Mouse (Mus musculus): ENCODE results near the gene Sall1. TPM values are rescaled to one million over a fixed set of nuclear protein-coding genes. Genes with fewer than 3 reads are reported as not detected.

Sall1 gene
- polyA plus RNA-seq, 1 experiment = 60.4 TPM

GRCm38 (mm10) chr8:89003336-89003896 lies 40.5 kb downstream of the Sall1 start:
- H3K9ac ChIP-seq (ENCODE audit: low read depth, poor library complexity, severe bottlenecking) = peak overlapping the region; percentile 40; the same call in 1 of the 2 replicates
- H3K27me3 ChIP-seq (ENCODE audit: control insufficient read depth, insufficient read depth, low read length, poor library complexity, severe bottlenecking) = no peaks in the 10 kb centered on the region
- H3K4me1 ChIP-seq (ENCODE audit: control insufficient read depth, insufficient read depth, low read length) = peaks cover 17% of the 10 kb centered on the region
- H3K36me3 ChIP-seq (ENCODE audit: control insufficient read depth, insufficient read depth, low read length, poor library complexity, severe bottlenecking) = no peaks in the 10 kb centered on the region
- H3K9me3 ChIP-seq (replicated peaks; ENCODE audit: control insufficient read depth, insufficient read depth, low read length, poor library complexity, severe bottlenecking) = no peaks in the 10 kb centered on the region
- H3K27ac ChIP-seq (ENCODE audit: insufficient read depth, low read length) = peak overlapping the region; percentile 95
- peak; percentile 100 for TF ChIP-seq EP300 (IDR thresholded peaks at IDR 0.05; ENCODE audit: insufficient read depth, low read depth, low read length)
- TF ChIP-seq CTCF (IDR thresholded peaks at IDR 0.05; ENCODE audit: low read depth, low read length) = no peak
- TF ChIP-seq POLR2A (IDR thresholded peaks at IDR 0.05; ENCODE audit: insufficient read depth, low read length) = no peak
- no peak overlapping the region for H3K4me3 ChIP-seq (ENCODE audit: low read depth, low read length)

- Histone ChIP-seq H3K9me3 (replicated peaks; ENCODE audit: control insufficient read depth, insufficient read depth, low read length, poor library complexity, severe bottlenecking) (0 out of 2 replicates have a peak, but pooled peaks cover 1% of the 10 kb centered on the region), H3K9ac (ENCODE audit: low read depth, poor library complexity, severe bottlenecking) (peak overlapping the region; percentile 40), H3K27ac (ENCODE audit: insufficient read depth, low read length) (peak overlapping the region; percentile 95), H3K4me1 (ENCODE audit: control insufficient read depth, insufficient read depth, low read length) (peaks cover 15% of the 10 kb centered on the region), H3K36me3 (ENCODE audit: control insufficient read depth, insufficient read depth, low read length, poor library complexity, severe bottlenecking) (no peaks in the 10 kb centered on the region), H3K27me3 (ENCODE audit: control insufficient read depth, insufficient read depth, low read length, poor library complexity, severe bottlenecking) (no peaks in the 10 kb centered on the region), H3K4me3 (ENCODE audit: low read depth, low read length) (no peak overlapping the region)
- TF ChIP-seq EP300 (IDR thresholded peaks at IDR 0.05; ENCODE audit: insufficient read depth, low read depth, low read length) (peak; percentile 84; the same call in 1 of the 2 replicates), POLR2A (IDR thresholded peaks at IDR 0.05; ENCODE audit: insufficient read depth, low read length) (no peak)
Measured at GRCm38 (mm10) chr8:89002128-89002527, 41.8 kb downstream of the Sall1 start.

GRCm38 (mm10) chr8:88997276-88997675 lies 46.7 kb downstream of the Sall1 start:
- Histone ChIP-seq H3K27ac (ENCODE audit: insufficient read depth, low read length) (no peak overlapping the region), H3K4me3 (ENCODE audit: low read depth, low read length) (no peak overlapping the region), H3K27me3 (ENCODE audit: control insufficient read depth, insufficient read depth, low read length, poor library complexity, severe bottlenecking) (no peaks in the 10 kb centered on the region), H3K4me1 (ENCODE audit: control insufficient read depth, insufficient read depth, low read length) (peaks cover 23% of the 10 kb centered on the region), H3K36me3 (ENCODE audit: control insufficient read depth, insufficient read depth, low read length, poor library complexity, severe bottlenecking) (no peaks in the 10 kb centered on the region), H3K9ac (ENCODE audit: low read depth, poor library complexity, severe bottlenecking) (no peak overlapping the region), H3K9me3 (replicated peaks; ENCODE audit: control insufficient read depth, insufficient read depth, low read length, poor library complexity, severe bottlenecking) (0 out of 2 replicates have a peak, but pooled peaks cover 3% of the 10 kb centered on the region)
- TF ChIP-seq POLR2A (IDR thresholded peaks at IDR 0.05; ENCODE audit: insufficient read depth, low read length) (no peak), EP300 (IDR thresholded peaks at IDR 0.05; ENCODE audit: insufficient read depth, low read depth, low read length) (no peak), CTCF (IDR thresholded peaks at IDR 0.05; ENCODE audit: low read depth, low read length) (no peak)

GRCm38 (mm10) chr8:88991780-88992509 lies 52.0 kb downstream of the Sall1 start:
- H3K9me3 ChIP-seq (replicated peaks; ENCODE audit: control insufficient read depth, insufficient read depth, low read length, poor library complexity, severe bottlenecking) = no peaks in the 10 kb centered on the region
- no peaks in the 10 kb centered on the region for H3K36me3 ChIP-seq (ENCODE audit: control insufficient read depth, insufficient read depth, low read length, poor library complexity, severe bottlenecking)
- peak overlapping the region; percentile 94 for H3K27ac ChIP-seq (ENCODE audit: insufficient read depth, low read length)
- H3K27me3 ChIP-seq (ENCODE audit: control insufficient read depth, insufficient read depth, low read length, poor library complexity, severe bottlenecking) = no peaks in the 10 kb centered on the region
- no peak for TF ChIP-seq POLR2A (IDR thresholded peaks at IDR 0.05; ENCODE audit: insufficient read depth, low read length)
- TF ChIP-seq CTCF (IDR thresholded peaks at IDR 0.05; ENCODE audit: low read depth, low read length) = no peak
- TF ChIP-seq EP300 (IDR thresholded peaks at IDR 0.05; ENCODE audit: insufficient read depth, low read depth, low read length) = peak; percentile 100
- H3K9ac ChIP-seq (ENCODE audit: low read depth, poor library complexity, severe bottlenecking) = peak overlapping the region; percentile 26
- H3K4me1 ChIP-seq (ENCODE audit: control insufficient read depth, insufficient read depth, low read length) = peaks cover 15% of the 10 kb centered on the region
- no peak overlapping the region for H3K4me3 ChIP-seq (ENCODE audit: low read depth, low read length)

GRCm38 (mm10) chr8:88991176-88991575 lies 52.8 kb downstream of the Sall1 start:
- TF ChIP-seq POLR2A (IDR thresholded peaks at IDR 0.05; ENCODE audit: insufficient read depth, low read length) = no peak
- peak; percentile 77 for TF ChIP-seq EP300 (IDR thresholded peaks at IDR 0.05; ENCODE audit: insufficient read depth, low read depth, low read length)
- Histone ChIP-seq H3K27me3 (ENCODE audit: control insufficient read depth, insufficient read depth, low read length, poor library complexity, severe bottlenecking) (no peaks in the 10 kb centered on the region), H3K4me1 (ENCODE audit: control insufficient read depth, insufficient read depth, low read length) (peaks cover 15% of the 10 kb centered on the region), H3K4me3 (ENCODE audit: low read depth, low read length) (no peak overlapping the region), H3K27ac (ENCODE audit: insufficient read depth, low read length) (peak overlapping the region; percentile 94), H3K36me3 (ENCODE audit: control insufficient read depth, insufficient read depth, low read length, poor library complexity, severe bottlenecking) (no peaks in the 10 kb centered on the region), H3K9ac (ENCODE audit: low read depth, poor library complexity, severe bottlenecking) (peak overlapping the region; percentile 26), H3K9me3 (replicated peaks; ENCODE audit: control insufficient read depth, insufficient read depth, low read length, poor library complexity, severe bottlenecking) (0 out of 2 replicates have a peak, but pooled peaks cover 5% of the 10 kb centered on the region)

GRCm38 (mm10) chr8:88989002-88989401 lies 55.0 kb downstream of the Sall1 start:
- Histone ChIP-seq H3K9me3 (replicated peaks; ENCODE audit: control insufficient read depth, insufficient read depth, low read length, poor library complexity, severe bottlenecking) (0 out of 2 replicates have a peak, but pooled peaks cover 11% of the 10 kb centered on the region), H3K36me3 (ENCODE audit: control insufficient read depth, insufficient read depth, low read length, poor library complexity, severe bottlenecking) (no peaks in the 10 kb centered on the region), H3K4me3 (ENCODE audit: low read depth, low read length) (no peak overlapping the region), H3K9ac (ENCODE audit: low read depth, poor library complexity, severe bottlenecking) (no peak overlapping the region), H3K4me1 (ENCODE audit: control insufficient read depth, insufficient read depth, low read length) (peaks cover 8% of the 10 kb centered on the region), H3K27ac (ENCODE audit: insufficient read depth, low read length) (peak overlapping the region; percentile 31), H3K27me3 (ENCODE audit: control insufficient read depth, insufficient read depth, low read length, poor library complexity, severe bottlenecking) (no peaks in the 10 kb centered on the region)
- TF ChIP-seq EP300 (IDR thresholded peaks at IDR 0.05; ENCODE audit: insufficient read depth, low read depth, low read length) = no peak
- TF ChIP-seq CTCF (IDR thresholded peaks at IDR 0.05; ENCODE audit: low read depth, low read length) = no peak
- no peak for TF ChIP-seq POLR2A (IDR thresholded peaks at IDR 0.05; ENCODE audit: insufficient read depth, low read length)

All from ES-Bruce4 (cell line).